Mouse (Mus musculus) left cerebral cortex, postnatal 25 days (tissue): ENCODE measurements at regions not wholly inside any gene's neighbourhood (a gene's known extent, or its start where the extent isn't known, plus 50 kb on each side); places are given as distances from the start of the nearest gene placed in this dataset.

Experiments used
- DNase-seq, 2 experiments: peaks; one replicate each; pipeline ENCODE4 v3.0.0; 2022; ENCODE audit warnings: low spot score in 2 of 2, mixed read lengths in 1 of 2
- intact Hi-C: fragments of 180-260 bp; cut with DNase I; formaldehyde crosslinking; loops from one replicate; pipeline ENCODE4 v1.15.1; 2025

DNA sequence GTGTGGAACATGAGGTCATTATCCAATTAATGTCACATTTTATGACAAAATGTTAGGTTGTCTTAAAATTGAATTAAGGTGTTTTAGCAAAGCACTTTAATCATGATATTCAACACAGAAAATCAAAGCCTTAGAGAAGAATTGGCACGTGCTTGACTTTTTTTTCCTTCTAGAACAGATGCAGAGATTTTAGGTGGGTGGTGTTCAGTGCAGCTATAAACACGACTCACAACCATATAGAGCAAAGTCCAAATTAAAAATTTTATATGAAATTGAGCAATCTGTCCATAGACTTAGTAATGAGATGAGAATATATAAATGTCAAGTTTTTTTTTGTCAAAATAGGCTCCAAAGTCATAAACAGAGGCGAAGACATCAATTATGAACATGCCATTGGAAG, 737.1 kb upstream of the 4931417E11Rik start:
- peak; percentile 8 to 41 for DNase-seq
- intact Hi-C loops = no loop called here

DNA sequence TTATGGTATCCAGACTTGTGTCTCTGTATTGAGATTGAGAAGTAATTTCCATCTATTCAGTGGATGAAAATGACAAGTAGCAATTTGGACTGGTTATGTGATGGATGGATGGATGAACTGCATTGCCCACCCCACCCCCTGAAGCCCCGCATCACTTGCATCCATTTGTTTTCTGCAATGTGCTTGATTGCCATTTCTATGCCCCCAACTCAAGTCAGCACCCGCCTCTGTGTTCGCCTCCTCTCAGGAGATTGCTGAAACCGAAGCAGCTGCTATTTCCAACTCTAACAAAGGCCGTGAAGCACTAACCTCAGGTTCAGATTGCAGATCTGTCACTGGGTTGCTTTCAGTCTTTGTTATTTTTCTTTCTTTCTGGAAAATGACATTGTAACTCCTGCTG, 734.7 kb upstream of the 4931417E11Rik start:
- intact Hi-C loops = no loop called here
- no peak for DNase-seq
